Mouse (Mus musculus) macrophage (primary cell): ENCODE results near the gene Olfr395. TPM values are rescaled to one million over a fixed set of nuclear protein-coding genes. Genes with fewer than 3 reads are reported as not detected.
"Not testable (repeated sequence)": the region's sequence is repeated elsewhere in the genome, so short reads cannot be mapped to it uniquely, and the experiment has no call there.

Source experiments
- H3K27ac ChIP-seq: fragments of 350-480 bp; formaldehyde crosslinking; 2 replicates; pipeline ENCODE4 v1.9.0; 2021
- H3K36me3 ChIP-seq: fragments of 350-480 bp; formaldehyde crosslinking; 2 replicates; pipeline ENCODE4 v1.9.0; 2021; ENCODE audit errors: inconsistent target
- H3K4me3 ChIP-seq: fragments of 350-480 bp; formaldehyde crosslinking; 2 replicates; pipeline ENCODE4 v1.9.0; 2021; ENCODE audit errors: inconsistent target
- H3K79me2 ChIP-seq: fragments of 350-480 bp; formaldehyde crosslinking; 2 replicates; pipeline ENCODE4 v1.9.0; 2021; ENCODE audit errors: inconsistent target
- WGBS: methylation state at CpG from one replicate; pipeline ENCODE4 v1.1.7; 2026; ENCODE audit warnings: inconsistent platforms; ENCODE audit not compliant: missing documents; 5-methylcytosine and 5-hydroxymethylcytosine counted together
- polyA plus RNA-seq: library from polyadenylated mRNA; stranded (reverse); fragments of 250-400 nt; gene quantifications from 3 replicates; pipeline ENCODE4 v1.2.4, GENCODE M21; 2018; ENCODE audit warnings: inconsistent platforms
- total RNA-seq, 78 experiments: library from RNA; depleted of rRNA; stranded (reverse); fragments of 250-400 nt; gene quantifications; 1 replicate in 9 of 78; 2 replicates in 24 of 78; 3 replicates in 43 of 78; 4 replicates in 2 of 78; pipeline ENCODE4 v1.2.4; 2018; ENCODE audit warnings: inconsistent platforms in 56 of 78

Gene Olfr395
- not detected for total RNA-seq (2018; cell fraction: chromatin; rRNA removed)
- total RNA-seq (2018; cell fraction: cytosol; rRNA removed) = not detected
- not detected for total RNA-seq (2018; cell fraction: nucleus; rRNA removed)
- not detected in 3 replicates for polyA plus RNA-seq

- H3K79me2 ChIP-seq, H3K4me3 ChIP-seq, H3K36me3 ChIP-seq, H3K27ac ChIP-seq: not testable (repeated sequence)
- 81% methylated on average over 4 of the region's 4 CpGs for WGBS
Measured at GRCm38 (mm10) chr11:73909199-73909598, at the start of gene Olfr395. Olfr395 (minus strand) TSS chr11:73909299.

- H3K36me3 ChIP-seq = no peaks in the 10 kb centered on the region
- no peak within 1 kb of the TSS for H3K27ac ChIP-seq
- no peaks in the 10 kb centered on the region for H3K79me2 ChIP-seq
- no peak within 1 kb of the TSS for H3K4me3 ChIP-seq
Measured at GRCm38 (mm10) chr11:73936377-73936776, 27.3 kb upstream of the Olfr395 start, which contains the start of gene Olfr23. Olfr23 (plus strand) TSS chr11:73936677.

- Histone ChIP-seq H3K79me2 (no peaks in the 10 kb centered on the region), H3K4me3 (no peak within 1 kb of the TSS), H3K36me3 (no peaks in the 10 kb centered on the region), H3K27ac (no peak within 1 kb of the TSS)
- WGBS = 100% methylated on average over 1 of the region's 1 CpGs
Measured at GRCm38 (mm10) chr11:73890671-73891070, 18.4 kb downstream of the Olfr395 start, which contains the start of gene Olfr394. Olfr394 (minus strand) TSS chr11:73890771.

Other genes with a start within 250 kb of the Olfr395 start
- gene Zfp735, start 220.5 kb downstream of the Olfr395 start, polyA plus RNA-seq = not detected in 3 replicates
- gene Olfr389, start 128.6 kb downstream of the Olfr395 start, polyA plus RNA-seq = not detected in 3 replicates
- not detected in 3 replicates for gene Olfr390, start 126.3 kb downstream of the Olfr395 start, polyA plus RNA-seq
- not detected in 3 replicates for gene Olfr391-ps, start 106.2 kb downstream of the Olfr395 start, polyA plus RNA-seq
- not detected in 3 replicates for gene Olfr392, start 92.2 kb downstream of the Olfr395 start, polyA plus RNA-seq
- gene Olfr393, start 57.8 kb downstream of the Olfr395 start, polyA plus RNA-seq = not detected in 3 replicates
- gene Olfr394, start 18.5 kb downstream of the Olfr395 start, polyA plus RNA-seq = not detected in 3 replicates
- not detected in 3 replicates for gene Olfr23, start 27.4 kb upstream of the Olfr395 start, polyA plus RNA-seq
- gene Olfr397, start 51.5 kb upstream of the Olfr395 start, polyA plus RNA-seq = not detected in 3 replicates
- gene Olfr398, start 81.1 kb upstream of the Olfr395 start, polyA plus RNA-seq = not detected in 3 replicates
- gene Olfr139, start 147.3 kb upstream of the Olfr395 start, polyA plus RNA-seq = not detected in 3 replicates
- not detected in 3 replicates for gene Olfr399, start 147.3 kb upstream of the Olfr395 start, polyA plus RNA-seq
- gene Zfp616, start 160.7 kb upstream of the Olfr395 start, polyA plus RNA-seq = not detected in 3 replicates
- gene Olfr401, start 204.4 kb upstream of the Olfr395 start, polyA plus RNA-seq = not detected in 3 replicates
- not detected in 3 replicates for gene Olfr402, start 244.2 kb upstream of the Olfr395 start, polyA plus RNA-seq